Mouse (Mus musculus): ENCODE data around the gene Hemk1. TPM values are rescaled to one million over a fixed set of nuclear protein-coding genes. Genes with fewer than 3 reads are reported as not detected.

Gene Hemk1
- total and polyA plus RNA-seq, 3 experiments: 11.9 to 20.5 (median 12.1) TPM

DNA sequence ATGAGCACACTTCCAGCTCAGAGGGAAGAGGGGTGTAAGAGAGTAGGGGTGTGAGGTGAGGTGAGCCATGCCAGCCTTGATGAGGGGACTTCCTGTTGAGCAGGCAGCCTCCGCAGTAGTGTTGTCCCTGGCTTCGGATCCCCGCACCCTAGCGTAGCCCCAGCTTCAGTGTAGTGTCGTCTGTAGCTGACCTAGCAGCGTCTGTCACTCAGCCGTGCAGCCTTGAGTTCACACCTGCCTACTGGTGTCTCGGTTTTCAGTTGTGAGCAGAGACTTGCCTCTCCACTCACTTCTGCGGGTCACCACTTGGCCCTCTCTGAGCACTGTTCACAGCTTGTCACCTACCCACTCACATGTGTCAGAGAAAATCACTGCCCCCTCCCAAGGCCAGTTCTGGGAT is 29.0 kb downstream of the Hemk1 start:
- dilution Hi-C loops (cut with MboI; ENCODE audit: extremely low pct_ligation_motif_present, extremely low pct_unique_long_range_greater_than_20kb, low sequenced_read_pairs) (no loop called here), in situ Hi-C loops (cut with MboI; ENCODE audit: low pct_ligation_motif_present, low pct_unique_long_range_greater_than_20kb, low sequenced_read_pairs) (no loop called here)
- H3K27me3 ChIP-seq (replicated peaks): no peaks in the 10 kb centered on the region
- no peaks in the 10 kb centered on the region for H3K9me3 ChIP-seq (replicated peaks; ENCODE audit: low read length)
- H3K4me2 ChIP-seq (ENCODE audit: insufficient read depth, low read depth, poor library complexity, severe bottlenecking): no peak overlapping the region
- H3K9ac ChIP-seq (ENCODE audit: insufficient read depth, low read depth): no peak overlapping the region
- TF ChIP-seq JUND (conservative IDR thresholded peaks at IDR 0.05; ENCODE audit: low read depth, low read length): no peak
- no peak for TF ChIP-seq KAT2A (IDR thresholded peaks at IDR 0.05; ENCODE audit: insufficient replicate concordance, low read length)
- no peak for TF ChIP-seq MAFK (IDR thresholded peaks at IDR 0.05; ENCODE audit: insufficient replicate concordance, low read length)
- TF ChIP-seq CHD2 (IDR thresholded peaks at IDR 0.05; ENCODE audit: low read length): no peak
- no peak for TF ChIP-seq TCF12 (IDR thresholded peaks at IDR 0.05; ENCODE audit: low read depth, low read length)
- TF ChIP-seq RAD21 (IDR thresholded peaks at IDR 0.05; ENCODE audit: low read depth, low read length): no peak
- no peak for TF ChIP-seq HCFC1 (IDR thresholded peaks at IDR 0.05; ENCODE audit: low read depth, low read length)
- TF ChIP-seq BHLHE40 (IDR thresholded peaks at IDR 0.05; ENCODE audit: low read depth, low read length): no peak
- no peak for TF ChIP-seq SIN3A (IDR thresholded peaks at IDR 0.05; ENCODE audit: low read length)
- TF ChIP-seq MEF2A (IDR thresholded peaks at IDR 0.05; ENCODE audit: borderline replicate concordance, low read depth, low read length): no peak
- H3K4me1 ChIP-seq (ENCODE audit: control insufficient read depth in 1 of 2, insufficient read depth in 2 of 2): peaks cover 53 to 90% of the 10 kb centered on the region in 2 experiments
- H3K79me2 ChIP-seq (replicated peaks; ENCODE audit: control insufficient read depth, extremely low read depth, insufficient read depth, poor library complexity, severe bottlenecking): no peaks in the 10 kb centered on the region
- no peak overlapping the region for H3K4me3 ChIP-seq (replicated peaks in 1 of 3; ENCODE audit: low read depth in 2 of 3, low read length in 2 of 3, poor library complexity in 1 of 3)
- no peak for DNase-seq (ENCODE audit: extremely low read depth)
- no peak overlapping the region for H3K27ac ChIP-seq (ENCODE audit: insufficient read depth, low read depth)
- H3K36me3 ChIP-seq (replicated peaks in 1 of 2; ENCODE audit: control insufficient read depth in 1 of 2, insufficient read depth in 1 of 2, low read length in 1 of 2): no peaks in the 10 kb centered on the region

DNA sequence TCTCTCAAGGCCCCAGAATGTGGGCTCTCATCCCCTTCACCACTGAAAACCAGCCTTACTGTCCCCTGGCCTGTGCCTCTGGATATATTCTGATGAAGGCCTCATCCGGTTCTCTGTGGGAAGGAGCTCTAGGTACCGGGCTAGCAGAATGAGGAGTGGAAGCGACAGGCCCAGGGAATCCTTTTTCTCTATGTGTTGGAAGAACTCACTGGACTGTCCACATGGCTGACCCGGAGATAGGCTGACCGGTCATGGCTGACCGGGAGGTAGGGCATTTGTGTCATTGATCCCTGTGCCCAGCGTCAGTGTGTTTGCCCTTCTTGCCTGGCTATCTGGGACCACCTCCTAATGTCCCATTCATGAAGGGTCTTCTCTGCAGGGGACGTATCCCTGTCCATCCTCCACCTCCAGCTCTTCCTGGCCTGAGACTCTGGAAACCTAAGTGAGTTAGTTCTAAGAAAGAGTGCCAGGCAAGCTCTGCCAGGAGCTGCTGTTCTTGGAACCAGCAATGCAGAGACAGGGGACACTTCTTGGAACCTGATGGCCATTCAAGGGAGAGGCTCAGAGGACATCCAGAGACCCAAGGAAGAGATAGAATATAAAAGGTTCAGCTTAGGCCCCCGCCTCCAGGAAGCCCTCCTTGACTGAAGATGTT is 29.7 kb downstream of the Hemk1 start:
- H3K4me2 ChIP-seq (ENCODE audit: insufficient read depth, low read depth, poor library complexity, severe bottlenecking): no peak overlapping the region

DNA sequence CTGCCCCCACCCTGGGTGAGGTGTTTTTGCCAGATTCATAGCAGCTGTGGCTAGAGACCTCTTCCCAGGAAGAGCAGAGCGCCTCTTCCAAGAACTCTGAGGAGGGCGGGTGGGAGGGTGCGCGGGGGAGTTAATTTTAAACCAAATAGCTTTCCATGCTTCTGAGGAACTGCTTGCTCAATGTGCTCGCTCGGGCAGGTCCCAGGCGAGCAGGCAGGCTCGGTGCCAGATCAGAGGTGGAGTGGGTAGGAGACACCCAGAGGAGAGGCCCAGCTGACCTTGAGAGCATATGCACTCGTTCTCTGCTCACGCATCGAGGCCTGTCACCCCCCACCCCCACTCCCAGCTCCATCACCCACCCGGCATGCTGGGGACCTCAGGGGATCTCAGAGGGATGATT is 30.3 kb downstream of the Hemk1 start:
- no peak for DNase-seq (ENCODE audit: extremely low read depth)
- dilution Hi-C loops (cut with MboI; ENCODE audit: extremely low pct_ligation_motif_present, extremely low pct_unique_long_range_greater_than_20kb, low sequenced_read_pairs) (no loop called here), in situ Hi-C loops (cut with MboI; ENCODE audit: low pct_ligation_motif_present, low pct_unique_long_range_greater_than_20kb, low sequenced_read_pairs) (no loop called here)
- no peaks in the 10 kb centered on the region for H3K36me3 ChIP-seq (replicated peaks in 1 of 2; ENCODE audit: control insufficient read depth in 1 of 2, insufficient read depth in 1 of 2, low read length in 1 of 2)
- no peaks in the 10 kb centered on the region for H3K27me3 ChIP-seq (replicated peaks)
- no peak overlapping the region for H3K27ac ChIP-seq (ENCODE audit: insufficient read depth, low read depth)
- TF ChIP-seq ZC3H11A (IDR thresholded peaks at IDR 0.05; ENCODE audit: low read depth, low read length): no peak
- peak; percentile 49 for TF ChIP-seq BHLHE40 (IDR thresholded peaks at IDR 0.05; ENCODE audit: low read depth, low read length)
- H3K9ac ChIP-seq (ENCODE audit: insufficient read depth, low read depth): no peak overlapping the region
- H3K4me3 ChIP-seq (replicated peaks in 1 of 3; ENCODE audit: low read depth in 2 of 3, low read length in 2 of 3, poor library complexity in 1 of 3): no peak overlapping the region
- H3K4me2 ChIP-seq (ENCODE audit: insufficient read depth, low read depth, poor library complexity, severe bottlenecking): no peak overlapping the region
- no peaks in the 10 kb centered on the region for H3K79me2 ChIP-seq (replicated peaks; ENCODE audit: control insufficient read depth, extremely low read depth, insufficient read depth, poor library complexity, severe bottlenecking)
- peaks cover 61 to 90% of the 10 kb centered on the region in 2 experiments for H3K4me1 ChIP-seq (ENCODE audit: control insufficient read depth in 1 of 2, insufficient read depth in 2 of 2)
- H3K9me3 ChIP-seq (replicated peaks; ENCODE audit: low read length): no peaks in the 10 kb centered on the region

More for the DNA sequence above, 29.7 kb downstream of the Hemk1 start:
- Histone ChIP-seq H3K27ac (ENCODE audit: insufficient read depth, low read depth) (no peak overlapping the region), H3K27me3 (replicated peaks) (no peaks in the 10 kb centered on the region), H3K4me3 (replicated peaks in 1 of 3; ENCODE audit: low read depth in 2 of 3, low read length in 2 of 3, poor library complexity in 1 of 3) (no peak overlapping the region), H3K4me1 (ENCODE audit: control insufficient read depth in 1 of 2, insufficient read depth in 2 of 2) (peaks cover 55 to 90% of the 10 kb centered on the region in 2 experiments), H3K79me2 (replicated peaks; ENCODE audit: control insufficient read depth, extremely low read depth, insufficient read depth, poor library complexity, severe bottlenecking) (no peaks in the 10 kb centered on the region), H3K9me3 (replicated peaks; ENCODE audit: low read length) (no peaks in the 10 kb centered on the region), H3K36me3 (replicated peaks in 1 of 2; ENCODE audit: control insufficient read depth in 1 of 2, insufficient read depth in 1 of 2, low read length in 1 of 2) (no peaks in the 10 kb centered on the region), H3K9ac (ENCODE audit: insufficient read depth, low read depth) (no peak overlapping the region)
- in situ Hi-C loops (cut with MboI; ENCODE audit: low pct_ligation_motif_present, low pct_unique_long_range_greater_than_20kb, low sequenced_read_pairs) (no loop called here), dilution Hi-C loops (cut with MboI; ENCODE audit: extremely low pct_ligation_motif_present, extremely low pct_unique_long_range_greater_than_20kb, low sequenced_read_pairs) (no loop called here)
- TF ChIP-seq E2F4 (IDR thresholded peaks at IDR 0.05; ENCODE audit: insufficient replicate concordance, low read depth, low read length) (no peak), BHLHE40 (IDR thresholded peaks at IDR 0.05; ENCODE audit: low read depth, low read length) (0 out of 2 replicates have a peak, but pooled peaks have one; percentile 0), USF2 (conservative IDR thresholded peaks at IDR 0.05; ENCODE audit: low read depth, low read length) (no peak), ETS1 (conservative IDR thresholded peaks at IDR 0.05; ENCODE audit: low read depth, low read length) (no peak), CHD2 (IDR thresholded peaks at IDR 0.05; ENCODE audit: low read length) (no peak)
- DNase-seq (ENCODE audit: extremely low read depth): no peak
